Mouse (Mus musculus) ES-E14 (cell line): ENCODE measurements around the gene Rps8. TPM values are rescaled to one million over a fixed set of nuclear protein-coding genes. Genes with fewer than 3 reads are reported as not detected.

Source experiments
- DNase-seq: peaks from one replicate; pipeline ENCODE4 v3.0.0-alpha.2; 2013; ENCODE audit warnings: low read depth, low spot score
- H3K27ac ChIP-seq: 2 replicates; pipeline ENCODE4 v1.5.1; 2012; ENCODE audit warnings: low read depth, mild to moderate bottlenecking, low read length, moderate library complexity, mixed read lengths; ENCODE audit not compliant: poor library complexity, insufficient read depth, severe bottlenecking
- H3K36me3 ChIP-seq: 2 replicates; pipeline ENCODE4 v1.6.1; 2012; ENCODE audit warnings: mild to moderate bottlenecking, low read length, moderate library complexity, mixed read lengths; ENCODE audit not compliant: control insufficient read depth, poor library complexity, insufficient read depth, severe bottlenecking
- H3K4me1 ChIP-seq, 2 experiments: fragments of 150-350 bp in 1 of 2; sonication (generic) in 1 of 2; 2 replicates each; pipeline ENCODE4 v1.6.1; 2012; ENCODE audit warnings: low read length in 2 of 2, mild to moderate bottlenecking in 1 of 2, mixed read lengths in 1 of 2; ENCODE audit not compliant: control insufficient read depth in 2 of 2, insufficient read depth in 2 of 2, poor library complexity in 1 of 2
- H3K4me3 ChIP-seq, 2 experiments: fragments of 150-350 bp in 1 of 2; sonication (generic) in 1 of 2; 2 replicates each; pipeline ENCODE4 v1.5.1; 2012; ENCODE audit warnings: low read length in 2 of 2, low read depth in 1 of 2, mild to moderate bottlenecking in 1 of 2, mixed read lengths in 1 of 2; ENCODE audit not compliant: insufficient read depth in 1 of 2, poor library complexity in 1 of 2, severe bottlenecking in 1 of 2
- H3K9ac ChIP-seq: 2 replicates; pipeline ENCODE4 v1.6.1; 2012; ENCODE audit warnings: low read depth, mild to moderate bottlenecking, low read length, mixed read lengths; ENCODE audit not compliant: poor library complexity, insufficient read depth, severe bottlenecking
- H3K9me3 ChIP-seq: fragments of 150-350 bp; sonication (generic); 2 replicates; pipeline ENCODE4 v1.6.1; 2012; ENCODE audit warnings: low read depth, mild to moderate bottlenecking, low read length; ENCODE audit not compliant: control insufficient read depth, insufficient read depth
- CHD2 ChIP-seq: IDR thresholded peaks from 2 replicates; pipeline ENCODE4 v1.6.1; 2014; ENCODE audit warnings: mild to moderate bottlenecking, low read depth, low read length, inconsistent platforms
- HCFC1 ChIP-seq: IDR thresholded peaks from 2 replicates; pipeline ENCODE4 v1.6.1; 2012; ENCODE audit warnings: low read length, inconsistent platforms, borderline replicate concordance; ENCODE audit not compliant: insufficient read depth
- MAFK ChIP-seq: IDR thresholded peaks from 2 replicates; pipeline ENCODE4 v1.6.1; 2014; ENCODE audit warnings: mild to moderate bottlenecking, low read depth, low read length, inconsistent platforms; ENCODE audit not compliant: insufficient read depth
- ZC3H11A ChIP-seq: IDR thresholded peaks from 2 replicates; pipeline ENCODE4 v1.6.1; 2012; ENCODE audit warnings: low read depth, mild to moderate bottlenecking, inconsistent platforms, low read length, borderline replicate concordance
- ZNF384 ChIP-seq: IDR thresholded peaks from 2 replicates; pipeline ENCODE4 v1.6.1; 2012; ENCODE audit warnings: low read depth, low read length, inconsistent platforms
- in situ Hi-C, 2 experiments: fragments of 600-800 bp; cut with MboI; formaldehyde crosslinking; loops; one replicate each; pipeline ENCODE4 v1.15.1; 2025; ENCODE audit warnings: low sequenced_read_pairs in 2 of 2, inconsistent platforms in 1 of 2; ENCODE audit not compliant: unreplicated experiment in 2 of 2
- total RNA-seq: library from RNA; depleted of rRNA; stranded (reverse); fragments of 300-350 nt; gene quantifications from 2 replicates; pipeline ENCODE4 v1.2.3, GENCODE M21; 2012

Gene Rps8
- total RNA-seq, 1 experiment = 3,133 TPM

GRCm38 (mm10) chr4:117125910-117126674 lies 30.0 kb downstream of the Rps8 start:
- Histone ChIP-seq H3K9ac (peak overlapping the region; percentile 73), H3K4me1 (peaks cover 9 to 52% of the 10 kb centered on the region in 2 experiments; a peak in 3 of 4 replicates), H3K9me3 (no peaks in the 10 kb centered on the region), H3K36me3 (peaks cover 31% of the 10 kb centered on the region), H3K4me3 (peak overlapping the region in 1 of 2 experiments; percentile 8; a peak in 1 of 4 replicates), H3K27ac (peak overlapping the region; percentile 98)
- DNase-seq = peak; percentile 98
- in situ Hi-C loops = loop anchor here in 1 of 2 experiments (25.0 kb wide), 1 partner anchor 314 kb away; the partner anchor contains the start of genes Hpdl, Mutyh and Toe1
- no peak for TF ChIP-seq HCFC1
- TF ChIP-seq MAFK = peak; percentile 82
- TF ChIP-seq CHD2 = 0 out of 2 replicates have a peak, but pooled peaks have one; percentile 11

- no peaks in the 10 kb centered on the region for H3K9me3 ChIP-seq
- H3K4me3 ChIP-seq = peak within 1 kb of the TSS; percentile 30 to 51
- H3K9ac ChIP-seq = peak within 1 kb of the TSS; percentile 75
- in situ Hi-C loops = loop anchor here in 1 of 2 experiments (25.0 kb wide), 1 partner anchor 313 kb away; the partner anchor contains the start of genes Hpdl, Mutyh and Toe1
- H3K27ac ChIP-seq = peak within 1 kb of the TSS; percentile 98
- peaks cover 7 to 46% of the 10 kb centered on the region in 2 experiments; a peak in 3 of 4 replicates for H3K4me1 ChIP-seq
- no peak for TF ChIP-seq MAFK
- no peak for TF ChIP-seq ZC3H11A
- no peak for TF ChIP-seq HCFC1
- TF ChIP-seq CHD2 = no peak
- TF ChIP-seq ZNF384 = no peak
- peaks cover 25% of the 10 kb centered on the region for H3K36me3 ChIP-seq
- peak; percentile 72 for DNase-seq
Observed at GRCm38 (mm10) chr4:117125348-117125909, 30.6 kb downstream of the Rps8 start, which contains the start of gene Btbd19. Gene Btbd19 (minus strand): TSS chr4:117125725.

DNA sequence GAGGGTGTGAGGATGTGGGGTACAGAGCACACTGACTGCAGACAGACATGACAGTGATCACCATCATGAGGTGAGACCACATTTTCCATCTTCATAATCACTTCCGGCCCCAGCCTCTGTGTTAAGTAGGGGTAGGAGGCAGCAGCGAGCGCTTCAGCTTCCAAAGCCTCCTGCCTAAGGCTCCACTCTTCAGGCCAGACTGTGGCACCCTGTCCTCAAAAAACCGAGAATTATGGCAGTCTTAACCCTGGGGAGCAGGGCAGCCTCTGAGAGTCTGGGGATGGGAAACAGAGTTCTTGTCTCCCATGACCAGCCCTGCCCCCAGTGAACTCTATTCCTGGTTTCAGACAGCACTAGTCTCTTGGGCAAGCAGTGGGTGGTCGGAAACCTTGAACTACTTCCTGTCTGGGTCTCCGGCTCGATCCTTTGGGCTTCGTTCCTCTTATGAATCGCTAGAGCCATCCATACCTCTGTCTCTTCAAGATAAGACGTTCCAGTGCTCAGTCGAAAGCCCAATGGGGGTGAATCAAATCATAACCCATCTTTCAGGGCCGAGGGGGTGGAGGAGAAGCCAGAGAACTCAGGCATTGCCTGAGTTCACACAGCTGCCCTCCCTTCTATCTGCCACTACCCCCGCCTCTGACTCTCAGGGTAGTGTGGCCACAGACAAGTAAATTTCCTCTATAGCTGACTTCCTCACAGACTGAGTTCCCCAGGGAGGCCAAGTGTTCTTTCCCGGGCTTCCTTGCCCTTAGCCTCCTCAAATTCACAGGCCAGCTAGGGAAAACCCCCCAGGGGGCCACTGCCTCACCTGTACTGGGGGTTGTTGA lies 31.3 kb downstream of the Rps8 start:
- in situ Hi-C loops = loop anchor here in 1 of 2 experiments (25.0 kb wide), 1 partner anchor 312 kb away; the partner anchor contains the start of genes Hpdl, Mutyh and Toe1
- peak overlapping the region; percentile 30 to 51 for H3K4me3 ChIP-seq
- no peak for DNase-seq

GRCm38 (mm10) chr4:117124218-117124517 lies 31.9 kb downstream of the Rps8 start:
- Histone ChIP-seq H3K9me3 (no peaks in the 10 kb centered on the region), H3K36me3 (peaks cover 17% of the 10 kb centered on the region), H3K4me1 (peaks cover 7 to 37% of the 10 kb centered on the region in 2 experiments; a peak in 3 of 4 replicates), H3K4me3 (peak overlapping the region in 1 of 2 experiments; percentile 30; a peak in 3 of 4 replicates), H3K9ac (peak overlapping the region; percentile 75; the same call in 1 of the 2 replicates), H3K27ac (peak overlapping the region; percentile 98; the same call in 1 of the 2 replicates)
- no peak for TF ChIP-seq ZNF384
- TF ChIP-seq ZC3H11A = no peak
- no peak for TF ChIP-seq CHD2
- TF ChIP-seq MAFK = peak; percentile 96
- TF ChIP-seq HCFC1 = no peak
- in situ Hi-C loops = no loop called here
- DNase-seq = no peak

More for the DNA sequence above, 31.3 kb downstream of the Rps8 start:
- peaks cover 7 to 39% of the 10 kb centered on the region in 2 experiments; a peak in 3 of 4 replicates for H3K4me1 ChIP-seq
- TF ChIP-seq ZNF384 (no peak), MAFK (no peak)
- H3K27ac ChIP-seq = peak overlapping the region; percentile 98
- peaks cover 19% of the 10 kb centered on the region for H3K36me3 ChIP-seq
- H3K9me3 ChIP-seq = no peaks in the 10 kb centered on the region
- H3K9ac ChIP-seq = peak overlapping the region; percentile 75
